Mouse (Mus musculus) intestine, postnatal 0 days (tissue): Measurements from ENCODE around the gene Spesp1. TPM values are rescaled to one million over a fixed set of nuclear protein-coding genes. Genes with fewer than 3 reads are reported as not detected.
A peak's percentile ranks its signal among the peaks of the same experiment; 100 is the strongest.

Source experiments
- ATAC-seq: fragments of 200-750 bp; cut with Nextera tagmentation; 2 replicates; pipeline ENCODE4 v1.8.0; 2017; ENCODE audit warnings: mild to moderate bottlenecking, moderate TSS enrichment, moderate library complexity
- H3K27ac ChIP-seq: fragments of 300-500 bp; sonication (generic); 2 replicates; pipeline ENCODE4 v1.5.1; 2014; ENCODE audit warnings: mild to moderate bottlenecking, low read depth, low read length, moderate library complexity
- H3K27me3 ChIP-seq: fragments of 300-500 bp; sonication (generic); replicated peaks from 2 replicates; pipeline ENCODE4 v1.6.1; 2014; ENCODE audit warnings: low read length, mixed read lengths; ENCODE audit not compliant: control insufficient read depth, insufficient read depth
- H3K36me3 ChIP-seq: fragments of 300-500 bp; sonication (generic); 2 replicates; pipeline ENCODE4 v1.6.1; 2014; ENCODE audit warnings: mild to moderate bottlenecking, moderate library complexity; ENCODE audit not compliant: control insufficient read depth, insufficient read depth
- H3K4me1 ChIP-seq: fragments of 300-500 bp; sonication (generic); replicated peaks from 2 replicates; pipeline ENCODE4 v1.6.1; 2014; ENCODE audit warnings: antibody characterized with exemption, low read length, mixed read lengths; ENCODE audit not compliant: control insufficient read depth, insufficient read depth
- H3K4me2 ChIP-seq: fragments of 300-500 bp; sonication (generic); replicated peaks from 2 replicates; pipeline ENCODE4 v1.6.1; 2014; ENCODE audit warnings: low read depth, mild to moderate bottlenecking, moderate library complexity
- H3K4me3 ChIP-seq: fragments of 300-500 bp; sonication (generic); 2 replicates; pipeline ENCODE4 v1.5.1; 2014; ENCODE audit warnings: low read depth, low read length
- H3K9ac ChIP-seq: fragments of 300-500 bp; sonication (generic); 2 replicates; pipeline ENCODE4 v1.6.1; 2014; ENCODE audit warnings: mild to moderate bottlenecking, low read depth, low read length
- H3K9me3 ChIP-seq: fragments of 300-500 bp; sonication (generic); 2 replicates; pipeline ENCODE4 v1.6.1; 2016; ENCODE audit warnings: mixed run types; ENCODE audit not compliant: control insufficient read depth
- CTCF ChIP-seq: sonication (generic); IDR thresholded peaks from 2 replicates; pipeline ENCODE4 v1.5.1; 2016; ENCODE audit warnings: low read depth, mild to moderate bottlenecking, control low read depth, antibody characterized with exemption, moderate library complexity
- WGBS: fragments of 180-500 bp; shearing (Covaris S2); extraction: QIAGEN DNeasy Blood & Tissue Kit; methylation state at CpG from one replicate; pipeline ENCODE4 v1.1.7; 2014; 5-methylcytosine and 5-hydroxymethylcytosine counted together
- polyA plus RNA-seq: library from polyadenylated mRNA; unstranded; fragments of >200 nt; fragmentation: Nextera tagmentation; extraction: Ambion mirVana; gene quantifications from 2 replicates; pipeline ENCODE4 v1.2.1, GENCODE M21; 2015

Spesp1 gene
- polyA plus RNA-seq, result not detected in 2 replicates

- Histone ChIP-seq H3K36me3 (no peaks in the 10 kb centered on the region), H3K4me3 (no peak within 1 kb of the TSS), H3K9me3 (no peaks in the 10 kb centered on the region), H3K9ac (no peak within 1 kb of the TSS), H3K27me3 (no peaks in the 10 kb centered on the region), H3K27ac (no peak within 1 kb of the TSS), H3K4me2 (no peak within 1 kb of the TSS), H3K4me1 (no peaks in the 10 kb centered on the region)
- 79% methylated on average over 27 of the region's 27 CpGs for WGBS
- ATAC-seq, result no peak
- no peak for TF ChIP-seq CTCF
Measured at GRCm38 (mm10) chr9:62281991-62282390, at the start of gene Spesp1. Spesp1 (minus strand) TSS chr9:62282208.

GRCm38 (mm10) chr9:62325965-62326364 is 44.0 kb upstream of the Spesp1 start:
- no peak overlapping the region for H3K27ac ChIP-seq
- WGBS, result 72% methylated on average over 3 of the region's 3 CpGs
- H3K4me2 ChIP-seq, result no peak overlapping the region
- H3K9me3 ChIP-seq, result 0 out of 2 replicates have a peak, but pooled peaks cover under 1% of the 10 kb centered on the region
- ATAC-seq, result no peak
- no peak overlapping the region for H3K9ac ChIP-seq
- H3K27me3 ChIP-seq, result no peaks in the 10 kb centered on the region
- H3K36me3 ChIP-seq, result no peaks in the 10 kb centered on the region
- H3K4me3 ChIP-seq, result no peak overlapping the region
- H3K4me1 ChIP-seq, result no peaks in the 10 kb centered on the region
- peak; percentile 31 for TF ChIP-seq CTCF

- no peak for TF ChIP-seq CTCF
- H3K4me3 ChIP-seq, result no peak overlapping the region
- 57% methylated on average over 1 of the region's 1 CpGs for WGBS
- no peaks in the 10 kb centered on the region for H3K27me3 ChIP-seq
- H3K4me1 ChIP-seq, result no peaks in the 10 kb centered on the region
- no peak overlapping the region for H3K27ac ChIP-seq
- no peak overlapping the region for H3K4me2 ChIP-seq
- H3K36me3 ChIP-seq, result no peaks in the 10 kb centered on the region
- H3K9me3 ChIP-seq, result 0 out of 2 replicates have a peak, but pooled peaks cover 2% of the 10 kb centered on the region
- H3K9ac ChIP-seq, result no peak overlapping the region
- no peak for ATAC-seq
Measured at GRCm38 (mm10) chr9:62323816-62324215, 41.8 kb upstream of the Spesp1 start.

GRCm38 (mm10) chr9:62318729-62319128 is 36.7 kb upstream of the Spesp1 start:
- H3K36me3 ChIP-seq, result no peaks in the 10 kb centered on the region
- H3K9me3 ChIP-seq, result 0 out of 2 replicates have a peak, but pooled peaks cover 2% of the 10 kb centered on the region
- no peak overlapping the region for H3K4me2 ChIP-seq
- H3K27ac ChIP-seq, result no peak overlapping the region
- no peak overlapping the region for H3K9ac ChIP-seq
- peak; percentile 45 for TF ChIP-seq CTCF
- ATAC-seq, result no peak
- H3K4me3 ChIP-seq, result no peak overlapping the region
- no peaks in the 10 kb centered on the region for H3K27me3 ChIP-seq
- 77% methylated on average over 4 of the region's 4 CpGs for WGBS
- H3K4me1 ChIP-seq, result no peaks in the 10 kb centered on the region

- no peak for ATAC-seq
- 91% methylated on average over 6 of the region's 6 CpGs for WGBS
Measured at GRCm38 (mm10) chr9:62315556-62315955, 33.5 kb upstream of the Spesp1 start.

GRCm38 (mm10) chr9:62296891-62297290 is 14.9 kb upstream of the Spesp1 start:
- Histone ChIP-seq H3K4me3 (no peak overlapping the region), H3K4me1 (no peaks in the 10 kb centered on the region), H3K9ac (no peak overlapping the region), H3K36me3 (no peaks in the 10 kb centered on the region), H3K27ac (no peak overlapping the region), H3K9me3 (no peaks in the 10 kb centered on the region), H3K27me3 (no peaks in the 10 kb centered on the region), H3K4me2 (no peak overlapping the region)
- ATAC-seq, result no peak
- TF ChIP-seq CTCF, result no peak
- WGBS, result 65% methylated on average over 1 of the region's 1 CpGs

More at GRCm38 (mm10) chr9:62315556-62315955, 33.5 kb upstream of the Spesp1 start:
- H3K27ac ChIP-seq, result no peak overlapping the region
- no peaks in the 10 kb centered on the region for H3K4me1 ChIP-seq
- H3K4me2 ChIP-seq, result no peak overlapping the region
- no peaks in the 10 kb centered on the region for H3K9me3 ChIP-seq
- no peak for TF ChIP-seq CTCF
- no peak overlapping the region for H3K9ac ChIP-seq
- H3K27me3 ChIP-seq, result no peaks in the 10 kb centered on the region
- H3K4me3 ChIP-seq, result no peak overlapping the region
- H3K36me3 ChIP-seq, result no peaks in the 10 kb centered on the region
